Mouse (Mus musculus): ENCODE measurements at regions not wholly inside any gene's neighbourhood (a gene's known extent, or its start where the extent isn't known, plus 50 kb on each side); places are given as distances from the start of the nearest gene placed in this dataset.
A peak's percentile ranks its signal among the peaks of the same experiment; 100 is the strongest.

DNA sequence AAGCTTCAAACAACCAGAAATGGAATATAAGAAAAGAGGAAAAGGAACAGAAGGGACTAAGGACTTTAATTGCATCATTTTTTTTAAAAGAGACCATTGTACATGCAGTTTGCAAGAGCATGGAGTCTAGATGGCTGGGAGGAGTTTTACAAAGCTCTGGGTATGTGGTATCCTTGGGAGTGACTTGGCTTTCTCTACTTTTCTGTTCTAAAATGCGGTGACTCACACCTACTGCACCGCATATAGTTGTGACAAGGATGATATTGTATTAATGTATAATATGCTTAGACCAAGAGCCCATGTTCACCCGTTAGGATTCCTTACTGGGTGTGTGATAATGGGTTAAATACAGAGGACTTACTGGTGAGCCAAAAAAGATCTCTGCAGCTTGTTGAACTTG, 212.5 kb upstream of the Ccdc122 start:
- peaks cover 16% of the 10 kb centered on the region for H3K4me1 ChIP-seq
- 95% methylated on average over 3 of the region's 3 CpGs for WGBS

GRCm38 (mm10) chr14:76822766-76823325, 213.7 kb upstream of the Ccdc122 start:
- 74% methylated on average over 9 of the region's 9 CpGs for WGBS
- Histone ChIP-seq H3K4me3 (no peak overlapping the region), H3K27ac (no peak overlapping the region), H3K36me3 (no peaks in the 10 kb centered on the region), H3K27me3 (ENCODE audit: low read depth, poor library complexity, severe bottlenecking) (no peaks in the 10 kb centered on the region), H3K4me1 (peaks cover 17% of the 10 kb centered on the region; the same call in 1 of the 2 replicates), H3K9me3 (replicated peaks) (no peaks in the 10 kb centered on the region)
- DNase-seq (ENCODE audit: low spot score), result no peak

More for the DNA sequence above, 212.5 kb upstream of the Ccdc122 start:
- Histone ChIP-seq H3K27ac (no peak overlapping the region), H3K36me3 (no peaks in the 10 kb centered on the region), H3K9me3 (replicated peaks) (no peaks in the 10 kb centered on the region), H3K4me3 (no peak overlapping the region), H3K27me3 (ENCODE audit: low read depth, poor library complexity, severe bottlenecking) (no peaks in the 10 kb centered on the region)
- DNase-seq (ENCODE audit: low spot score), result no peak

- WGBS, result 81% methylated on average over 8 of the region's 8 CpGs
- DNase-seq (ENCODE audit: low spot score), result no peak
- H3K36me3 ChIP-seq, result no peaks in the 10 kb centered on the region
- no peak overlapping the region for H3K4me3 ChIP-seq
- no peak overlapping the region for H3K27ac ChIP-seq
- H3K4me1 ChIP-seq, result peaks cover 25% of the 10 kb centered on the region
- no peaks in the 10 kb centered on the region for H3K9me3 ChIP-seq (replicated peaks)
- no peaks in the 10 kb centered on the region for H3K27me3 ChIP-seq (ENCODE audit: low read depth, poor library complexity, severe bottlenecking)
Measured at GRCm38 (mm10) chr14:76821892-76822291, 214.7 kb upstream of the Ccdc122 start.

- Histone ChIP-seq H3K4me3 (no peak overlapping the region), H3K9me3 (replicated peaks) (no peaks in the 10 kb centered on the region), H3K4me1 (peaks cover 25% of the 10 kb centered on the region), H3K27me3 (ENCODE audit: low read depth, poor library complexity, severe bottlenecking) (no peaks in the 10 kb centered on the region), H3K27ac (no peak overlapping the region), H3K36me3 (no peaks in the 10 kb centered on the region)
- WGBS, result 73% methylated on average over 7 of the region's 7 CpGs
- DNase-seq (ENCODE audit: low spot score), result no peak
Measured at GRCm38 (mm10) chr14:76821484-76821883, 215.1 kb upstream of the Ccdc122 start.

DNA sequence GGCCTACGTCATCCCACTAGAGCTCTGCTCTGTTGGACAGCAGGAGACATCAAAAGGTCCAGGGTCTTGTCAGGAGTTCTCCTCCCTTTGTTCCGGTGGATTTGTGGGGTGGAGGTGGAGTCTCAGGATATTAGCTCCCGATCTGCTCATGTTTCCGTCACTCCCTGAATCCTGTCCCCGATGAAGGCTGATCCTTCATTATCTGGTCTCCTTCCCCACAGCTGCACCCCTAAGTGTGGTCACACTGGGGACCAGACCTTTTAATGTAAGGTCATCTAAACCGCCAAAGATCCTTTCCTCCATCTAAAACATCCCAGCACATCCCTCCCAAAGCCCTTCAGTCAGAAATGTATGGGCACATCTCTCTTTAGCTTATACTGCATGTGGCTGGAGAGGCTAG, 215.6 kb upstream of the Ccdc122 start:
- Histone ChIP-seq H3K9me3 (replicated peaks) (no peaks in the 10 kb centered on the region), H3K4me3 (no peak overlapping the region), H3K27me3 (ENCODE audit: low read depth, poor library complexity, severe bottlenecking) (no peaks in the 10 kb centered on the region), H3K4me1 (peaks cover 25% of the 10 kb centered on the region), H3K36me3 (no peaks in the 10 kb centered on the region), H3K27ac (no peak overlapping the region)
- DNase-seq (ENCODE audit: low spot score), result no peak
- 76% methylated on average over 6 of the region's 6 CpGs for WGBS

- H3K4me1 ChIP-seq, result peaks cover 25% of the 10 kb centered on the region
- H3K27me3 ChIP-seq (ENCODE audit: low read depth, poor library complexity, severe bottlenecking), result no peaks in the 10 kb centered on the region
- H3K9me3 ChIP-seq (replicated peaks), result no peaks in the 10 kb centered on the region
- no peaks in the 10 kb centered on the region for H3K36me3 ChIP-seq
- no peak overlapping the region for H3K4me3 ChIP-seq
- H3K27ac ChIP-seq, result peak overlapping the region; percentile 44; the same call in 1 of the 2 replicates
- DNase-seq (ENCODE audit: low spot score), result no peak
- 71% methylated on average over 8 of the region's 8 CpGs for WGBS
Measured at GRCm38 (mm10) chr14:76819690-76820089, 216.9 kb upstream of the Ccdc122 start.

DNA sequence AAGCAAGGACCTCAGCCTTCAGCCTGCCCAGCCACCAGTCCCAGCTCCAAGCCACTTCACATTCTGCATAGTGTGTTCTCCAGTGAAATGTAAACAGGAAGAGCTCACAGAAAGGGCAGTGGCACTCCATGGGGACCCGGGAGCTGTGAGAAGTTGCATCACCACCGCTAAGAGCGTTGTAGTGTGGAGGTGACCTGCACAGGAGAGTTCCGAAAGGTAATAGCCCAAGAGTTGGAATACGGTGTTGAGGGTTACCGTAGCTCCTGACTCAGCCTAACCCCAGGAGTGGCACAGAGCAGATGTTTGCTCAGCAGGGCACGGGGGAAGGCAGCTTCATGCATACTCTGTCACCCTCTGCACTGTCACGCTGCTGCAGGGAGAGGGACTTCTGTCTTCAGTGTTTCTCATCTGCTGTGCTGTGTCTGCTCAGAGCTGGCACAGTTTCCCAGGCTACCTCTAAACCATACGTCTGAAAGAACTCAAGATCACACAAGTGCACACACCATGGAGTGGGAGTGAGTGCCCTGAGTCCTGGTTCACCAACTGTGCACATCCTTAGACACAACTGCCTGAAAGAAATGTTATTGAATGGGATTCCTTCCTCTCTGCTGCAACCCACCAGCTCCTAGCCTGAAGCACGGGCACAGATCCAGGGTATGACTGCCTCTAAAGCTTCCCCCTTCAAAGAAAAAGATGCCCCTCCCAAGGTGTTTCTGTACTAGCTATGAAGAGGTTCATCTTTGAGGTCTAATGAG, 218.1 kb upstream of the Ccdc122 start:
- H3K27ac ChIP-seq, result peak overlapping the region; percentile 37; the same call in 1 of the 2 replicates
- no peaks in the 10 kb centered on the region for H3K36me3 ChIP-seq
- no peak for DNase-seq (ENCODE audit: low spot score)
- H3K4me1 ChIP-seq, result peaks cover 22% of the 10 kb centered on the region
- H3K27me3 ChIP-seq (ENCODE audit: low read depth, poor library complexity, severe bottlenecking), result no peaks in the 10 kb centered on the region
- H3K9me3 ChIP-seq (replicated peaks), result no peaks in the 10 kb centered on the region
- 73% methylated on average over 10 of the region's 10 CpGs for WGBS
- H3K4me3 ChIP-seq, result no peak overlapping the region

DNA sequence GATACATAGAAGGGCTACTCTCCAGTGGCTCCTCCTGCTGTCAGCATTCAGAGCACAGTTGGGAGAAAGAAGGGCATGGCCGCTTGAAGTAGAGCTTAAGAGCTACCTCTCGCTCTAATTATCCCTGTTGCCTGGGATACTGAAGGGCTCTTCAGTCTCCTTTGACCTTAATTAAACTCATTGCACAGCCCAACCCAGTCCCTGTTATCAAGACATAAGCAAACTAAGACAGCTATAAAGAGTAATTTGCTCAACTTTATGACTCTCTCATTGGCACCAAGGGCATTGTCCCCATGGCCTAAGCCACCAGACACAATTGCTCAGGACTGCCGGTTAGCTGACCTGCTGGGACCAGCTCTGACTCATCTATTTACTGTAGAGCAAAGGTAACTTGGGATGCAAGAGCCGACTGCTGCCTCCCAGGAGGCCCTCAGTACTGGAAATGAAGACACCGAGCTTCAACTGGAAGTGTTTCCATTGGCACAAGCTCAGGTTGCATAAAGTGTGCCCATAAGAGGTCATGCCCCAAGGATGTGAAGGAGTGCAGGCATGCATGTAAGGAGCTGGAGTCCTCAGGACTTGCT, 219.3 kb upstream of the Ccdc122 start:
- Histone ChIP-seq H3K9me3 (replicated peaks) (no peaks in the 10 kb centered on the region), H3K36me3 (no peaks in the 10 kb centered on the region), H3K27ac (no peak overlapping the region), H3K4me3 (no peak overlapping the region), H3K4me1 (peaks cover 25% of the 10 kb centered on the region), H3K27me3 (ENCODE audit: low read depth, poor library complexity, severe bottlenecking) (no peaks in the 10 kb centered on the region)
- WGBS, result 56% methylated on average over 5 of the region's 5 CpGs
- DNase-seq (ENCODE audit: low spot score), result no peak

- Histone ChIP-seq H3K27ac (no peak overlapping the region), H3K4me1 (peaks cover 31% of the 10 kb centered on the region), H3K27me3 (ENCODE audit: low read depth, poor library complexity, severe bottlenecking) (no peaks in the 10 kb centered on the region), H3K9me3 (replicated peaks) (no peaks in the 10 kb centered on the region), H3K36me3 (no peaks in the 10 kb centered on the region), H3K4me3 (no peak overlapping the region)
- 87% methylated on average over 2 of the region's 2 CpGs for WGBS
- DNase-seq (ENCODE audit: low spot score), result no peak
Measured at GRCm38 (mm10) chr14:76816666-76817065, 219.9 kb upstream of the Ccdc122 start.

GRCm38 (mm10) chr14:76812155-76812875, 224.3 kb upstream of the Ccdc122 start:
- Histone ChIP-seq H3K4me3 (no peak overlapping the region), H3K9me3 (replicated peaks) (no peaks in the 10 kb centered on the region), H3K27ac (peak overlapping the region; percentile 86), H3K27me3 (ENCODE audit: low read depth, poor library complexity, severe bottlenecking) (no peaks in the 10 kb centered on the region), H3K36me3 (no peaks in the 10 kb centered on the region), H3K4me1 (peaks cover 33% of the 10 kb centered on the region)
- DNase-seq (ENCODE audit: low spot score), result no peak
- WGBS, result 65% methylated on average over 14 of the region's 14 CpGs

GRCm38 (mm10) chr14:76810697-76811589, 225.6 kb upstream of the Ccdc122 start:
- peak; percentile 71 for DNase-seq (ENCODE audit: low spot score)

DNA sequence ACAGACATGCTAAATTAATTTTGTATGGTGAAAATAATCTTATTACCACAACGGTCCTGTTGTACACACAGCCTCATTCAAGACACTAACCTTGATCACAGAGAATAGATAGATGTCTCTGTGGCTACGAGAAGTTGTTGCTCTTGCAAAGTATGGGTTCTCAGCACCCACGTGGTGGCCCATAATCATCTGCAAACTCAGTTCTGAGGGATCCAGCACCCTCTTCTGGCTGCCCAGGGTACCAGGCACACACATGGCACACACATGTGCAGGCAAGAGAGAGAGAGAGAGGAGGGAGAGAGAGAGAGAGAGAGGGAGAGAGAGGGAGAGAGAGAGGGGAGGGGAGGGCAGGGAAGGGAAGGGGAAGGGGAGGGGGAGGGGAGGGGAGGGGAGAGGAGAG, 226.5 kb upstream of the Ccdc122 start:
- 93% methylated on average over 3 of the region's 3 CpGs for WGBS
- peaks cover 37% of the 10 kb centered on the region for H3K4me1 ChIP-seq
- H3K36me3 ChIP-seq, result no peaks in the 10 kb centered on the region
- H3K9me3 ChIP-seq (replicated peaks), result no peaks in the 10 kb centered on the region
- peak overlapping the region; percentile 86 for H3K27ac ChIP-seq
- no peak for DNase-seq (ENCODE audit: low spot score)
- no peak overlapping the region for H3K4me3 ChIP-seq
- H3K27me3 ChIP-seq (ENCODE audit: low read depth, poor library complexity, severe bottlenecking), result no peaks in the 10 kb centered on the region

More at GRCm38 (mm10) chr14:76810697-76811589, 225.6 kb upstream of the Ccdc122 start:
- Histone ChIP-seq H3K9me3 (replicated peaks) (no peaks in the 10 kb centered on the region), H3K4me3 (peak overlapping the region; percentile 37), H3K4me1 (peaks cover 29% of the 10 kb centered on the region), H3K27me3 (ENCODE audit: low read depth, poor library complexity, severe bottlenecking) (no peaks in the 10 kb centered on the region), H3K36me3 (no peaks in the 10 kb centered on the region), H3K27ac (peak overlapping the region; percentile 86)
- WGBS, result 15% methylated on average over 21 of the region's 21 CpGs
